8 mouse cellular contexts compared by ENCODE assay signal in the genomic region with DNA sequence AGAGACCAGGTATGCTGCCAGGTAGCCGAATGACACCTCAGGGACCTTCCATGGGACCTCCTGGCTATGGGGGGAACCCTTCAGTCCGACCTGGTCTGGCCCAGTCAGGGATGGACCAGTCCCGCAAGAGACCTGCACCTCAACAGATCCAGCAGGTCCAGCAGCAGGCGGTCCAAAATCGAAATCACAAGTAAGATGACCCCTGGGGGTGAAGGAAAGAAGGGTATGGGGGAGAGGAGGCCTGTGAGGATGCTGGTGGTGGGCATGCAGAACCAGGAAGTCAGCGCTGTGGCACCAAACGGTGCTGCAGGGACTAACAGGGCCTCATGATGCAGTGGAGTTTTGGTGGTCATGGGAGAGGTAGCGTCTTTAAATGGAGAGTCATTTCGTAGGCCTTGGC. TPM values are rescaled to one million over a fixed set of nuclear protein-coding genes. Genes with fewer than 3 reads are reported as not detected.
A peak's percentile ranks its signal among the peaks of the same experiment; 100 is the strongest.
DNase-seq lines count a peak whose midpoint lies in the region; ATAC-seq and TF ChIP-seq lines count a peak whose summit lies in the region.

No protein-coding gene starts in this region.

- H3K27me3 ChIP-seq in erythroblast, embryonic 14.5 days (ENCODE audit: control insufficient read depth): peaks cover 4% of the 10 kb centered on the region
- H3K27me3 ChIP-seq in CH12.LX (replicated peaks): peaks cover 2% of the 10 kb centered on the region
- no peaks in the 10 kb centered on the region for H3K27me3 ChIP-seq in forebrain, embryonic 15.5 days
- H3K27me3 ChIP-seq in liver, embryonic 14.5 days (ENCODE audit: control insufficient read depth, insufficient read depth, low read length): no peaks in the 10 kb centered on the region

- no peak for TF ChIP-seq CTCF in CH12.LX (conservative IDR thresholded peaks at IDR 0.05 in 1 of 2, IDR thresholded peaks at IDR 0.05 in 1 of 2; ENCODE audit: low read depth in 2 of 2, low read length in 2 of 2)
- TF ChIP-seq CTCF in liver, embryonic 14.5 days (IDR thresholded peaks at IDR 0.05; ENCODE audit: low read depth): no peak

- H3K27ac ChIP-seq in CH12.LX (ENCODE audit: insufficient read depth, low read depth): no peak overlapping the region
- peak overlapping the region; percentile 95 for H3K27ac ChIP-seq in forebrain, embryonic 15.5 days (replicated peaks)
- no peak overlapping the region for H3K27ac ChIP-seq in liver, embryonic 14.5 days

- no peaks in the 10 kb centered on the region for H3K9me3 ChIP-seq in erythroblast, embryonic 14.5 days (ENCODE audit: control insufficient read depth, low read length)
- no peaks in the 10 kb centered on the region for H3K9me3 ChIP-seq in CH12.LX (replicated peaks; ENCODE audit: low read length)
- H3K9me3 ChIP-seq in forebrain, embryonic 15.5 days: no peaks in the 10 kb centered on the region
- no peaks in the 10 kb centered on the region for H3K9me3 ChIP-seq in liver, embryonic 14.5 days (ENCODE audit: control insufficient read depth, low read length)

- TF ChIP-seq RAD21 in CH12.LX (IDR thresholded peaks at IDR 0.05; ENCODE audit: low read depth, low read length): no peak

- ATAC-seq in erythroblast, adult 5-6 weeks (replicated peaks; ENCODE audit: low FRiP score, poor library complexity, severe bottlenecking): no peak
- no peak for ATAC-seq in forebrain, embryonic 15.5 days (replicated peaks)
- no peak for ATAC-seq in liver, embryonic 14.5 days (ENCODE audit: insufficient read depth)
- ATAC-seq in frontal cortex, adult (ENCODE audit: low TSS enrichment): no peak

- dilution Hi-C loops in CH12.LX (cut with MboI; ENCODE audit: extremely low pct_ligation_motif_present, extremely low pct_unique_long_range_greater_than_20kb, low sequenced_read_pairs): no loop called here

- in situ Hi-C loops in CH12.LX (cut with MboI; ENCODE audit: low pct_ligation_motif_present, low pct_unique_long_range_greater_than_20kb, low sequenced_read_pairs): no loop called here

- DNase-seq in CH12.LX (ENCODE audit: extremely low read depth): no peak
- no peak for DNase-seq in liver, embryonic 14.5 days (ENCODE audit: low read depth in 3 of 3, low spot score in 3 of 3)
- DNase-seq in embryo, embryonic 10.5 days (ENCODE audit: low spot score): no peak
- DNase-seq in layer of hippocampus, postnatal 36 days: no peak

- peaks cover 36% of the 10 kb centered on the region for H3K4me1 ChIP-seq in erythroblast, embryonic 14.5 days (ENCODE audit: control insufficient read depth)
- H3K4me1 ChIP-seq in CH12.LX (ENCODE audit: control insufficient read depth in 1 of 2, insufficient read depth in 2 of 2): peaks cover 15 to 27% of the 10 kb centered on the region in 2 experiments
- peaks cover 37% of the 10 kb centered on the region for H3K4me1 ChIP-seq in forebrain, embryonic 15.5 days
- H3K4me1 ChIP-seq in liver, embryonic 14.5 days (replicated peaks; ENCODE audit: control insufficient read depth in 2 of 2, insufficient read depth in 2 of 2, low read length in 1 of 2): peaks cover 3 to 4% of the 10 kb centered on the region in 2 experiments; a peak in 2 of 4 replicates

- H3K4me3 ChIP-seq in erythroblast, embryonic 14.5 days (replicated peaks): peak overlapping the region; percentile 84
- H3K4me3 ChIP-seq in CH12.LX (replicated peaks in 1 of 3; ENCODE audit: low read depth in 2 of 3, low read length in 2 of 3, poor library complexity in 1 of 3): peak overlapping the region in 1 of 3 experiments; percentile 64
- peak overlapping the region; percentile 74 for H3K4me3 ChIP-seq in forebrain, embryonic 15.5 days
- H3K4me3 ChIP-seq in liver, embryonic 14.5 days (ENCODE audit: insufficient read depth in 1 of 2, low read depth in 2 of 2, low read length in 2 of 2): no peak overlapping the region; a peak in 1 of 4 replicates

- no peaks in the 10 kb centered on the region; the same call in 1 of the 2 replicates for H3K79me2 ChIP-seq in CH12.LX (replicated peaks; ENCODE audit: control insufficient read depth, extremely low read depth, insufficient read depth, poor library complexity, severe bottlenecking)

- WGBS in forebrain, embryonic 15.5 days: 66% methylated on average over 9 of the region's 9 CpGs
- 76% methylated on average over 9 of the region's 9 CpGs for WGBS in liver, embryonic 14.5 days (ENCODE audit: insufficient replicate concordance)

- H3K9ac ChIP-seq in CH12.LX (ENCODE audit: insufficient read depth, low read depth): no peak overlapping the region
- H3K9ac ChIP-seq in forebrain, embryonic 15.5 days (replicated peaks): peak overlapping the region; percentile 95
- H3K9ac ChIP-seq in liver, embryonic 14.5 days (replicated peaks): no peak overlapping the region

- H3K36me3 ChIP-seq in erythroblast, embryonic 14.5 days (ENCODE audit: control insufficient read depth): peaks cover 33% of the 10 kb centered on the region
- H3K36me3 ChIP-seq in CH12.LX (replicated peaks in 1 of 2; ENCODE audit: control insufficient read depth in 1 of 2, insufficient read depth in 1 of 2, low read length in 1 of 2): peaks cover 27 to 43% of the 10 kb centered on the region in 2 experiments
- peaks cover 43% of the 10 kb centered on the region for H3K36me3 ChIP-seq in forebrain, embryonic 15.5 days
- peaks cover 8% of the 10 kb centered on the region for H3K36me3 ChIP-seq in liver, embryonic 14.5 days (replicated peaks; ENCODE audit: control insufficient read depth, insufficient read depth, low read depth)

- no peak for TF ChIP-seq POLR2A in CH12.LX (IDR thresholded peaks at IDR 0.05; ENCODE audit: low read depth, low read length)

- peak overlapping the region; percentile 80; the same call in 1 of the 2 replicates for H3K4me2 ChIP-seq in CH12.LX (ENCODE audit: insufficient read depth, low read depth, poor library complexity, severe bottlenecking)
- H3K4me2 ChIP-seq in forebrain, embryonic 15.5 days (replicated peaks): peak overlapping the region; percentile 71
- H3K4me2 ChIP-seq in liver, embryonic 14.5 days (ENCODE audit: low read depth): peak overlapping the region; percentile 67

- TF ChIP-seq EP300 in CH12.LX (IDR thresholded peaks at IDR 0.05; ENCODE audit: low read length): no peak
- TF ChIP-seq EP300 in liver, embryonic 14.5 days (IDR thresholded peaks at IDR 0.05; ENCODE audit: low read depth): no peak

RNA-seq across cellular contexts. Expression of gene Smarcd1, which starts 1.2 kb away (rescaled TPM):
- 1.9 and 2.0 TPM in 2 replicates for polyA plus RNA-seq in erythroblast, embryonic 14.5 days (2012)
- 4.8 and 13.3 TPM in 2 replicates for total RNA-seq in erythroblast, adult 5-6 weeks (2015; ENCODE audit: low replicate concordance)
- 3.9 and 14.8 TPM in 2 replicates for total RNA-seq in erythroblast, adult 5-6 weeks (2017; ENCODE audit: low replicate concordance)
- total RNA-seq in CH12.LX (2012; rRNA removed): 17.9 and 19.9 TPM in 2 replicates
- 10.5 and 12.5 TPM in 2 replicates for total RNA-seq in CH12.LX (2014; rRNA removed)
- polyA plus RNA-seq in CH12.LX (2012; ENCODE audit: insufficient read length, low read depth): 56.5 and 69.9 TPM in 2 replicates
- polyA plus RNA-seq in forebrain, embryonic 15.5 days (2015; fragmentation: Nextera tagmentation; extraction: Ambion mirVana): 121 and 124 TPM in 2 replicates
- 6.7 and 6.9 TPM in 2 replicates for polyA plus RNA-seq in liver, embryonic 14.5 days (2012; rRNA removed)
- polyA plus RNA-seq in liver, embryonic 14.5 days (2014; fragmentation: Nextera tagmentation; extraction: Ambion mirVana): 4.4 and 4.8 TPM in 2 replicates
- 100 to 1,000 TPM; 106 to 109 TPM for total RNA-seq in layer of hippocampus, postnatal 36 days (2021)

RNA-seq across cellular contexts. Expression of gene Gm17349, which starts 2.2 kb away (rescaled TPM):
- 0.25 TPM in 1 of 2 replicates, not detected in the other for polyA plus RNA-seq in erythroblast, embryonic 14.5 days (2012)
- total RNA-seq in erythroblast, adult 5-6 weeks (2015; ENCODE audit: low replicate concordance): not detected in 2 replicates
- not detected in 2 replicates for total RNA-seq in erythroblast, adult 5-6 weeks (2017; ENCODE audit: low replicate concordance)
- total RNA-seq in CH12.LX (2012; rRNA removed) (2.1 and 2.9 TPM in 2 replicates), CH12.LX (2014; rRNA removed) (not detected in 2 replicates)
- polyA plus RNA-seq in CH12.LX (2012; ENCODE audit: insufficient read length, low read depth): not detected in 2 replicates
- not detected in 2 replicates for polyA plus RNA-seq in forebrain, embryonic 15.5 days (2015; fragmentation: Nextera tagmentation; extraction: Ambion mirVana)
- not detected in 2 replicates for polyA plus RNA-seq in liver, embryonic 14.5 days (2012; rRNA removed)
- not detected in 2 replicates for polyA plus RNA-seq in liver, embryonic 14.5 days (2014; fragmentation: Nextera tagmentation; extraction: Ambion mirVana)
- total RNA-seq in layer of hippocampus, postnatal 36 days (2021): 1 to 10 TPM; 4.1 to 6.3 TPM

RNA-seq across cellular contexts. Expression of gene Gpd1, which starts 14.2 kb away (rescaled TPM):
- 0.07 and 0.15 TPM in 2 replicates for polyA plus RNA-seq in erythroblast, embryonic 14.5 days (2012)
- total RNA-seq in erythroblast, adult 5-6 weeks (2015; ENCODE audit: low replicate concordance): 0.19 and 0.63 TPM in 2 replicates
- 2.1 and 3.6 TPM in 2 replicates for total RNA-seq in erythroblast, adult 5-6 weeks (2017; ENCODE audit: low replicate concordance)
- total RNA-seq in CH12.LX (2012; rRNA removed): 0.17 and 0.25 TPM in 2 replicates
- 0.12 and 0.24 TPM in 2 replicates for total RNA-seq in CH12.LX (2014; rRNA removed)
- polyA plus RNA-seq in CH12.LX (2012; ENCODE audit: insufficient read length, low read depth): 0.26 and 0.56 TPM in 2 replicates
- polyA plus RNA-seq in forebrain, embryonic 15.5 days (2015; fragmentation: Nextera tagmentation; extraction: Ambion mirVana): 1.9 and 2.6 TPM in 2 replicates
- 8.1 and 9.1 TPM in 2 replicates for polyA plus RNA-seq in liver, embryonic 14.5 days (2012; rRNA removed)
- 5.2 and 5.3 TPM in 2 replicates for polyA plus RNA-seq in liver, embryonic 14.5 days (2014; fragmentation: Nextera tagmentation; extraction: Ambion mirVana)
- total RNA-seq in layer of hippocampus, postnatal 36 days (2021): 100 to 1,000 TPM; 135 to 146 TPM

RNA-seq across cellular contexts. Expression of gene Cox14, which starts 22.3 kb away (rescaled TPM):
- polyA plus RNA-seq in erythroblast, embryonic 14.5 days (2012): 5.7 and 7.1 TPM in 2 replicates
- 10.4 and 15.3 TPM in 2 replicates for total RNA-seq in erythroblast, adult 5-6 weeks (2015; ENCODE audit: low replicate concordance)
- total RNA-seq in erythroblast, adult 5-6 weeks (2017; ENCODE audit: low replicate concordance): 5.6 and 9.1 TPM in 2 replicates
- 112 and 140 TPM in 2 replicates for total RNA-seq in CH12.LX (2012; rRNA removed)
- 98.8 and 106 TPM in 2 replicates for total RNA-seq in CH12.LX (2014; rRNA removed)
- polyA plus RNA-seq in CH12.LX (2012; ENCODE audit: insufficient read length, low read depth): 119 and 140 TPM in 2 replicates
- polyA plus RNA-seq in forebrain, embryonic 15.5 days (2015; fragmentation: Nextera tagmentation; extraction: Ambion mirVana): 175 and 190 TPM in 2 replicates
- polyA plus RNA-seq in liver, embryonic 14.5 days (2012; rRNA removed): 67.6 and 77.0 TPM in 2 replicates
- 81.4 and 84.9 TPM in 2 replicates for polyA plus RNA-seq in liver, embryonic 14.5 days (2014; fragmentation: Nextera tagmentation; extraction: Ambion mirVana)
- 100 to 1,000 TPM; 122 to 134 TPM for total RNA-seq in layer of hippocampus, postnatal 36 days (2021)

RNA-seq across cellular contexts. Expression of gene Asic1, which starts 32.9 kb away (rescaled TPM):
- not detected in 2 replicates for polyA plus RNA-seq in erythroblast, embryonic 14.5 days (2012)
- total RNA-seq in erythroblast, adult 5-6 weeks (2015; ENCODE audit: low replicate concordance): not detected in 2 replicates
- total RNA-seq in erythroblast, adult 5-6 weeks (2017; ENCODE audit: low replicate concordance): not detected in 2 replicates
- total RNA-seq in CH12.LX (2012; rRNA removed) (0.46 and 0.47 TPM in 2 replicates), CH12.LX (2014; rRNA removed) (not detected in 2 replicates)
- 0.80 and 0.94 TPM in 2 replicates for polyA plus RNA-seq in CH12.LX (2012; ENCODE audit: insufficient read length, low read depth)
- polyA plus RNA-seq in forebrain, embryonic 15.5 days (2015; fragmentation: Nextera tagmentation; extraction: Ambion mirVana): 26.0 and 30.4 TPM in 2 replicates
- 0.15 and 0.34 TPM in 2 replicates for polyA plus RNA-seq in liver, embryonic 14.5 days (2012; rRNA removed)
- 0.04 and 0.06 TPM in 2 replicates for polyA plus RNA-seq in liver, embryonic 14.5 days (2014; fragmentation: Nextera tagmentation; extraction: Ambion mirVana)
- 10 to 100 TPM; 34.4 to 36.3 TPM for total RNA-seq in layer of hippocampus, postnatal 36 days (2021)

Comparison
In these comparisons a context has a peak if more than half of its experiments do, and no peak if none do; other contexts are left out.
1. H3K4me3 ChIP-seq: peak in erythroblast, embryonic 14.5 days (single experiment) and forebrain, embryonic 15.5 days (single experiment); none in liver, embryonic 14.5 days (0 of 2).
2. Peak in every context shown above with its lines, with median percentiles within 50 percentile points of each other: H3K4me2 ChIP-seq.